ENCODE assay signal across 10 mouse cellular contexts in genomic region chr12:71886406-71886805, GRCm38 (mm10). TPM values are rescaled to one million over a fixed set of nuclear protein-coding genes. Genes with fewer than 3 reads are reported as not detected.
A peak's percentile ranks its signal among the peaks of the same experiment; 100 is the strongest.
DNase-seq lines count a peak whose midpoint lies in the region; ATAC-seq lines count a peak whose summit lies in the region.
"Had no signal": no experiment of that assay in that cellular context is flagged by ENCODE, and none has a peak within 500 bp of the region (broad histone marks: within the 10 kb centered on the region; RNA-seq: fewer than 3 reads in every experiment).

No protein-coding gene starts in this region.

- H3K27ac ChIP-seq in heart, embryonic 12.5 days (ENCODE audit: poor library complexity, severe bottlenecking): peak overlapping the region; percentile 89
- H3K27ac ChIP-seq in liver, embryonic 13.5 days: 0 out of 2 replicates have a peak overlapping the region, but pooled peaks have one; percentile 50
- H3K27ac ChIP-seq: left cerebral cortex, adult 2 months had no signal

- no peak overlapping the region for H3K4me3 ChIP-seq in heart, embryonic 12.5 days
- no peak overlapping the region for H3K4me3 ChIP-seq in liver, embryonic 13.5 days (replicated peaks)
- H3K4me3 ChIP-seq: left cerebral cortex, adult 2 months had no signal

- H3K9me3 ChIP-seq in heart, embryonic 12.5 days (replicated peaks): no peaks in the 10 kb centered on the region
- H3K9me3 ChIP-seq in liver, embryonic 13.5 days (replicated peaks): no peaks in the 10 kb centered on the region

- peak overlapping the region; percentile 50; the same call in 1 of the 2 replicates for H3K9ac ChIP-seq in heart, embryonic 12.5 days
- H3K9ac ChIP-seq in liver, embryonic 13.5 days: no peak overlapping the region

- no peak for ATAC-seq in heart, embryonic 12.5 days (ENCODE audit: insufficient number of reproducible peaks, low FRiP score)
- no peak for ATAC-seq in liver, embryonic 13.5 days (ENCODE audit: low read depth)

- peaks cover 95% of the 10 kb centered on the region for H3K4me1 ChIP-seq in heart, embryonic 12.5 days (replicated peaks)
- H3K4me1 ChIP-seq in liver, embryonic 13.5 days (replicated peaks): peaks cover 96% of the 10 kb centered on the region

- no peaks in the 10 kb centered on the region for H3K27me3 ChIP-seq in heart, embryonic 12.5 days (replicated peaks)
- H3K27me3 ChIP-seq in liver, embryonic 13.5 days: no peaks in the 10 kb centered on the region

- WGBS in heart, embryonic 12.5 days: 56% methylated on average over 5 of the region's 5 CpGs
- WGBS in liver, embryonic 13.5 days (ENCODE audit: insufficient replicate concordance): 81% methylated on average over 5 of the region's 5 CpGs

- peaks cover 3% of the 10 kb centered on the region; the same call in 1 of the 2 replicates for H3K36me3 ChIP-seq in heart, embryonic 12.5 days
- H3K36me3 ChIP-seq in liver, embryonic 13.5 days: peaks cover 10% of the 10 kb centered on the region

- H3K4me2 ChIP-seq in heart, embryonic 12.5 days: peak overlapping the region; percentile 41
- H3K4me2 ChIP-seq in liver, embryonic 13.5 days: no peak overlapping the region

- peak; percentile 58 for DNase-seq in adrenal gland, adult 2 months
- no peak for DNase-seq in adrenal gland, postnatal 4 days (ENCODE audit: low spot score in 2 of 2)
- no peak for DNase-seq in heart, postnatal 4 days
- DNase-seq in NIH3T3 (ENCODE audit: low read depth): peak; percentile 39
- DNase-seq in liver, embryonic 13.5 days: no peak
- no peak for DNase-seq in urinary bladder, postnatal 14 days (ENCODE audit: low spot score)
- DNase-seq in cerebellum, adult 11-12 months: no peak
- DNase-seq: gastrocnemius, postnatal 36 days had no signal

RNA-seq across cellular contexts. Expression of gene Daam1, which starts 55.5 kb away (rescaled TPM):
- 10 to 100 TPM; 21.0 to 22.3 TPM for total RNA-seq in adrenal gland, adult 2 months (2021)
- polyA plus RNA-seq in adrenal gland, adult 2 months (2012; rRNA removed): 1.7 and 2.3 TPM in 2 replicates
- total RNA-seq in adrenal gland, postnatal 4 days (2021): 10 to 100 TPM; 30.5 to 31.4 TPM
- polyA plus RNA-seq in heart, embryonic 12.5 days (2016; fragmentation: Nextera tagmentation; extraction: Ambion mirVana): 23.1 and 23.3 TPM in 2 replicates
- total RNA-seq in heart, postnatal 4 days (2021): 10 to 100 TPM; 88.8 to 92.1 TPM
- 8.8 and 11.1 TPM in 2 replicates for polyA plus RNA-seq in liver, embryonic 13.5 days (2015; fragmentation: Nextera tagmentation; extraction: Ambion mirVana)

Comparison
In these comparisons a context has a peak if more than half of its experiments do, and no peak if none do; other contexts are left out.
1. DNase-seq: peak in adrenal gland, adult 2 months (single experiment) and NIH3T3 (single experiment); none in adrenal gland, postnatal 4 days (0 of 2), heart, postnatal 4 days (single experiment), liver, embryonic 13.5 days (single experiment), urinary bladder, postnatal 14 days (single experiment) and cerebellum, adult 11-12 months (single experiment).